Mouse (Mus musculus) lung, embryonic 14.5 days (tissue): ENCODE measurements around the gene Zc3h13. TPM values are rescaled to one million over a fixed set of nuclear protein-coding genes. Genes with fewer than 3 reads are reported as not detected.

Source experiments
- ATAC-seq: fragments of 200-750 bp; cut with Nextera tagmentation; 2 replicates; pipeline ENCODE4 v1.8.0; 2017; ENCODE audit warnings: mild to moderate bottlenecking, moderate TSS enrichment, moderate library complexity; ENCODE audit not compliant: insufficient read depth
- DNase-seq: peaks from one replicate; pipeline ENCODE4 v3.0.0-alpha.2; 2015
- H3K27ac ChIP-seq: fragments of 300-500 bp; sonication (generic); 2 replicates; pipeline ENCODE4 v1.5.1; 2014; ENCODE audit warnings: low read depth, mild to moderate bottlenecking, moderate library complexity
- H3K27me3 ChIP-seq: fragments of 300-500 bp; sonication (generic); 2 replicates; pipeline ENCODE4 v1.6.1; 2014; ENCODE audit warnings: low read length, control low read depth; ENCODE audit not compliant: insufficient read depth
- H3K36me3 ChIP-seq: fragments of 300-500 bp; sonication (generic); 2 replicates; pipeline ENCODE4 v1.6.1; 2014; ENCODE audit warnings: control low read depth; ENCODE audit not compliant: insufficient read depth
- H3K4me1 ChIP-seq: fragments of 300-500 bp; sonication (generic); 2 replicates; pipeline ENCODE4 v1.6.1; 2014; ENCODE audit warnings: antibody characterized with exemption, control low read depth; ENCODE audit not compliant: insufficient read depth
- H3K4me2 ChIP-seq: fragments of 300-500 bp; sonication (generic); 2 replicates; pipeline ENCODE4 v1.6.1; 2014; ENCODE audit warnings: mild to moderate bottlenecking
- H3K4me3 ChIP-seq: fragments of 300-500 bp; sonication (generic); 2 replicates; pipeline ENCODE4 v1.5.1; 2014; ENCODE audit warnings: low read depth, low read length
- H3K9ac ChIP-seq: fragments of 300-500 bp; sonication (generic); 2 replicates; pipeline ENCODE4 v1.6.1; 2014
- H3K9me3 ChIP-seq: fragments of 300-500 bp; sonication (generic); 2 replicates; pipeline ENCODE4 v1.6.1; 2016; ENCODE audit warnings: low read depth, low read length, control low read depth
- CTCF ChIP-seq: IDR thresholded peaks from 2 replicates; pipeline ENCODE4 v1.5.1; 2016; ENCODE audit warnings: antibody characterized with exemption, low read depth
- WGBS: fragments of 180-500 bp; shearing (Covaris S2); extraction: QIAGEN DNeasy Blood & Tissue Kit; methylation state at CpG from one replicate; pipeline ENCODE4 v1.1.7; 2014; 5-methylcytosine and 5-hydroxymethylcytosine counted together
- polyA plus RNA-seq: library from polyadenylated mRNA; unstranded; fragments of >200 nt; fragmentation: Nextera tagmentation; extraction: Ambion mirVana; gene quantifications from 2 replicates; pipeline ENCODE4 v1.2.1, GENCODE M21; 2014

The Zc3h13 gene
- 30.2 and 31.6 TPM in 2 replicates for polyA plus RNA-seq

DNA sequence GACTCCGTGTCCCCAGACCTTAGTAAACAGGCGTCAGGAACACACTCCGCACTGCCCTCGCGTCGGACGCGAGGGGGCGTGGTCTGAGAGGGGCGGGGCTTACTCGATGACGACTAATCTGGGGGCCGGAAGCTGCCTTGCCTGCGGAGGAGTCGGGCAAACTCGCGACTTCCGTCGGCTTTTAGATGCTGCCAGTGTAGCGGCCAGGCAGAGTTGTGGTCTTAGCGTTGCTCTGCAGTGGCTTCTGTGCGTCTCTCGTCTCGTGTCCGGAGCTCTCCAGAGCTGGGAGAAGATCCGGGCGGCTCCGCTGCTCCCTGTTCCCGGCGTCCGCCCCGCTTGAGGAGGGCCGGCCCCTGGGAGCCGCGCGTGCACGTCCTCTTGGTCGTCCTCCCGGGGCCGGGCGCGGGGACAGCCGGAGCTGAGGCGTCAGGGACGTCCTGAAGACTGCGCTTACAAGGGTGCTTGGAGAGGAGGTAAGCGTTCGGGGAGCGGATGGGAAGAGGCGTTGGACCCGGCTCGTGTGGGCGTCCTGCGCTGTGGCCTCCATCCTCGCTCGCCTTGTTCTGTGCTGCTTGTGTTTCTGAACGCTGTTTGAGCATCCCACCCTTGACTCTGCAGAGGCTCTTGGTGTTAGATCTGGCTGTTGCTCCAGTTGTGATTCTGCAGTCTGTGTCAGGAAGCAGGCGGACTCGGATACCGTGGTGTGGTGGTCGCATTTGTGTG lies at the start of gene Zc3h13:
Gene Zc3h13 (plus strand): TSS at position 181 of the 723 bp plus-strand sequence.
- Histone ChIP-seq H3K9ac (peak within 1 kb of the TSS; percentile 90), H3K9me3 (no peaks in the 10 kb centered on the region), H3K4me3 (peak within 1 kb of the TSS; percentile 98), H3K4me1 (peaks cover 4% of the 10 kb centered on the region; the same call in 1 of the 2 replicates), H3K27ac (peak within 1 kb of the TSS; percentile 87), H3K27me3 (no peaks in the 10 kb centered on the region), H3K4me2 (peak within 1 kb of the TSS; percentile 91), H3K36me3 (no peaks in the 10 kb centered on the region)
- WGBS: under 1% methylated on average over 61 of the region's 61 CpGs
- ATAC-seq: peak; percentile 99
- peak; percentile 95 for DNase-seq
- 0 out of 2 replicates have a peak, but pooled peaks have one; percentile 20 for TF ChIP-seq CTCF

DNA sequence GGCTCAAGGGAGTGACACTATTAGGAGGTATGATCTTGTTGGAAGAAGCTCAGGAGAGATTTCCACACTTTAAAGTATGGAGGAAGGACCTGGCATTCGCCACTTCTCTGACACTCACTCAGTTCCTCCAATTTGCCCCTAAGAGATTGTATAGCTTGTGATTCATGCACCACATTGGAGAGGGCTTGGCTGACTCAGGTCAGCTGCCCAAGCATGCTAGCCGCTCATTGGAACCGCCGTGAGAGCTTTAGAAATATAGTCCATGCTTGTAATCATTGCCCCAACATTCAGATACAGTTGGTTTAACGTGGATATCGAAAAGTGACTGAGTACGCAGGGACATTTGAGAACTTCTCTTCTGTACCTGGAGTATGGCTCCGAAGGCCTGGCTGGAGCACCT lies 48.6 kb upstream of the Zc3h13 start:
- Histone ChIP-seq H3K4me3 (no peak overlapping the region), H3K9ac (no peak overlapping the region), H3K4me1 (no peaks in the 10 kb centered on the region), H3K4me2 (no peak overlapping the region), H3K36me3 (no peaks in the 10 kb centered on the region), H3K27ac (no peak overlapping the region), H3K9me3 (no peaks in the 10 kb centered on the region), H3K27me3 (no peaks in the 10 kb centered on the region)
- no peak for DNase-seq
- WGBS: 78% methylated on average over 8 of the region's 8 CpGs
- TF ChIP-seq CTCF: no peak
- no peak for ATAC-seq

DNA sequence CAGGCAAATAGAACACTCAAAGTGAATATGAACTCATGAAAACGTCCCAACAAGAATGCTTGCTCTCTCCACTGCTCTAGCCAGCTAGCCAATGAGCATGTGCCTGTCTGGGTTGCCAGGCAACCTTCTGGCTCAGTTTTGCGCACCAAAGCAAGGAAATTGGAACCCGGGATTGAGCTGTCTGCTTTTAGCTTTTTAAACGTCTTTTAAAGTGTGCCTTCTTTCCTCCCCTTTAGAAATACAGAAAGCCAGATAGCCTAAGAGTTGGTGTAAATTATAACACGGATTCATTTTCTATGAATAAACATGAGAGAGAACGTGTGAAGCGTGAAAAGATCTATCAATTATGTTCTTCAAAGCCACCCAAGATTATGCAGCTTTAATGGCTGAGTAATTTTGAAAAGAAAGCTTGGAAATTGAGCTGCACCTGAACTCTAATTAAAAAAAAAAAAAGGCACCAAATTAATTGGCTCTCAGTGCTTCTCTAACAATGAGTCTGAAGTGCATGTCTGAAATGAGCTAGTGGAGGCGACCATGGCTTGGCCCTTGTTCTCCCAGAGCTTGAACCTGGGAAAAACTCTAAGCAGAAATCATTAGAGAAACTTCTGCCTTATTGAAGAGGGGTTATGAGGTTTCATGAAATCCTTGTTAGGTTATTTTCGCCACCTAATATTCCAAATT lies 48.1 kb upstream of the Zc3h13 start:
- H3K4me1 ChIP-seq: no peaks in the 10 kb centered on the region
- WGBS: 56% methylated on average over 9 of the region's 9 CpGs
- ATAC-seq (no peak), DNase-seq (peak; percentile 18)
- no peaks in the 10 kb centered on the region for H3K27me3 ChIP-seq
- no peaks in the 10 kb centered on the region for H3K9me3 ChIP-seq
- no peak overlapping the region for H3K9ac ChIP-seq
- TF ChIP-seq CTCF: no peak
- no peak overlapping the region for H3K4me3 ChIP-seq
- H3K4me2 ChIP-seq: no peak overlapping the region
- H3K27ac ChIP-seq: no peak overlapping the region
- no peaks in the 10 kb centered on the region for H3K36me3 ChIP-seq

DNA sequence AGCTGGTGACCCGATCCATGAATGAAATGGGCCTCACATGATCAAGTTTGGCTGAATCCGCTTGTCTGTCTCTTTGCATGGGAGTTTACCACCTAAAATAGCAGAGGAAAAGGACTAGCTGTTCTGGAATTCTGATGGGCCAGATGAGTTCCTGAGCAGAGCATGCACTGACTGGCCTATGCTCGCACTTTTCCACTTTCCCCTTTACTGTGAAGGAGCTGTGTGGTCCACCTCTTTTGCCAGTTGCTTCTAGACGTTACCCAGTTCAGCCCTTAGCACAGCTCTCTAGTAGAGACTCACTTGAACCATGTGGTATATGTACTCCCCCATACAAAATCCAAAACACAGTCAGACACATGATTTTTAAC lies 47.6 kb upstream of the Zc3h13 start:
- DNase-seq (no peak), ATAC-seq (no peak)
- Histone ChIP-seq H3K4me3 (no peak overlapping the region), H3K4me2 (no peak overlapping the region), H3K27me3 (no peaks in the 10 kb centered on the region), H3K9me3 (no peaks in the 10 kb centered on the region), H3K9ac (no peak overlapping the region), H3K27ac (no peak overlapping the region), H3K36me3 (no peaks in the 10 kb centered on the region), H3K4me1 (no peaks in the 10 kb centered on the region)
- TF ChIP-seq CTCF: no peak
- 86% methylated on average over 4 of the region's 4 CpGs for WGBS

DNA sequence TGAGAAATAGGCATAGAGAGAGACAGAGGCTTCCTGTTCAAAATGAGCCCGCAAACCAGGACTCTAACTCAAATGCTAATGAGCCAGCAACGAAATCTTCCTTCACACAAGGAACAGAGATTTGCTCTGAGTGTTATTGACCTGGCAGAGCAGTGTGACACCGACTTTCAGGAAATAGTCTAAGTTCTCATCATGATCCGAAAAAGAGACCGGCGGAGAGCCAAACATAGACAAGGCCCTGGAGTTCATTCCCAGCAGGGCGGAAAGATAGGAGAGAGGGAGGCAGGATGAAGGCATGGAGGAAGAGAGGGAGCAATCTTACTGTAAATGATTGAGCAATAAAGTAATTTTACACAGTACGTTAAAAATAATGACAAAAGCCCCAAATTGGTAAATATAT lies 47.1 kb upstream of the Zc3h13 start:
- TF ChIP-seq CTCF: no peak
- no peak overlapping the region for H3K27ac ChIP-seq
- H3K27me3 ChIP-seq: no peaks in the 10 kb centered on the region
- H3K36me3 ChIP-seq: no peaks in the 10 kb centered on the region
- 78% methylated on average over 8 of the region's 8 CpGs for WGBS
- DNase-seq (no peak), ATAC-seq (no peak)
- H3K4me1 ChIP-seq: no peaks in the 10 kb centered on the region
- H3K9ac ChIP-seq: no peak overlapping the region
- no peak overlapping the region for H3K4me2 ChIP-seq
- no peaks in the 10 kb centered on the region for H3K9me3 ChIP-seq
- no peak overlapping the region for H3K4me3 ChIP-seq

DNA sequence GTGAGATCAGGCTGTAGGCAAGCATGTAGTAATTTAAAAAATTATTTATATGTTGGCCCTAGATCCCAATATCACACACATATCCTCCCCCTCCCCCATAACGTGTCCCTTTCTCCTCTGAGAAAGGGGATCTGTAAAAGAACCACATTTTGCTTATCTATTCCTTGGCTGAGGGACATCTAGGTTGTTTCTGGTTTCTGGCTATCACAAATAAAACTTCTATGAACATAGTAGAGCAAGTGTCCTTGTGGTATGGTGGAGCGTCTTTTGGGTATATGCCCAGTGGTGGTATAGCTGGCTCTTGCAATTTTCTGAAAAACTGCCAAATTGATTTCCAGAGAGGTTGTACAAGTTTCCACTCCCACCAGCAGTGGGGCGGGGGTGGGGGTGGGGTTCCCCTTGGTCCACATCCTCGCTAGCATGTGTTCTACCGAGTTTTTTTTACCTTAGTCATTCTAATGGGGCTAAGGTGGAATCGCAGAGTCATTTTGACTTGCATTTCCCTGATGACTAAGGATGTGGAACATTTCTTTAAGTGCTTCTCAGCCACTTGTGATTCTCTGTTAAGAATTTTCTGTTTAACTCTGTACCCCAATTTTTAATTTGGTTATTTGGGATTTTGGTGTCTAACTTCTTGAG lies 46.0 kb upstream of the Zc3h13 start:
- ATAC-seq (no peak), DNase-seq (no peak)
- no peak for TF ChIP-seq CTCF
- H3K9me3 ChIP-seq: no peaks in the 10 kb centered on the region
- H3K4me1 ChIP-seq: no peaks in the 10 kb centered on the region
- H3K27ac ChIP-seq: no peak overlapping the region
- H3K36me3 ChIP-seq: no peaks in the 10 kb centered on the region
- 75% methylated on average over 6 of the region's 6 CpGs for whole genome bisulfite sequencing
- no peaks in the 10 kb centered on the region for H3K27me3 ChIP-seq
- H3K9ac ChIP-seq: no peak overlapping the region
- H3K4me3 ChIP-seq: no peak overlapping the region
- no peak overlapping the region for H3K4me2 ChIP-seq

DNA sequence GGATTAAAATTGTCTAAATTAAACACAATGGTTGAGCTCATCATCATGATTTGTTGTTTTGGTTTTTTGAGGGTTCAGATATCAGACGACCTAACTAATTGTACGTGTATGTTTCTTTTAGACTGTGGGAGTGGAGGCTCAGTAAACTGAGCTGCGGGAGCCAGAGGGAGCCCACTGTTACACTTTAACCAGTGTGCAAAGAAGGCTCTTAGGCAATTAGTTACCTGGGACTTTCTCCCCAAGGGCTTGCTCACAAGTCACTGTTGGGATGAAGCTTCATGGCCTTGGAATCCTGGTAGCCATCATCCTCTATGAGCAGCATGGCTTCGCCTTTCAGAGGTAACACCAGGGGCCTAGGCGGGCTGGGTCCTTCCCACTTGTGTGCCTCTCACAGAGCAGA lies 42.1 kb upstream of the Zc3h13 start, which contains the start of gene Cpb2:
Gene Cpb2 (plus strand): TSS at position 201 of the 400 bp plus-strand sequence.
- DNase-seq: no peak
- TF ChIP-seq CTCF: no peak
- 71% methylated on average over 5 of the region's 5 CpGs for WGBS
- no peak within 1 kb of the TSS for H3K9ac ChIP-seq
- no peaks in the 10 kb centered on the region for H3K4me1 ChIP-seq
- no peaks in the 10 kb centered on the region for H3K9me3 ChIP-seq
- no peaks in the 10 kb centered on the region for H3K27me3 ChIP-seq
- no peaks in the 10 kb centered on the region for H3K36me3 ChIP-seq
- H3K27ac ChIP-seq: no peak within 1 kb of the TSS
- no peak within 1 kb of the TSS for H3K4me2 ChIP-seq
- H3K4me3 ChIP-seq: no peak within 1 kb of the TSS
- ATAC-seq: no peak
